Mouse (Mus musculus) embryonic facial prominence, embryonic 14.5 days (tissue): ENCODE measurements around the gene Clec4a2. TPM values are rescaled to one million over a fixed set of nuclear protein-coding genes. Genes with fewer than 3 reads are reported as not detected.
"Not testable (repeated sequence)": the region's sequence is repeated elsewhere in the genome, so short reads cannot be mapped to it uniquely, and the experiment has no call there.

Experiments used
- ATAC-seq: fragments of 200-750 bp; cut with Nextera tagmentation; 2 replicates; pipeline ENCODE4 v1.8.0; 2017; ENCODE audit warnings: low read depth, moderate number of reproducible peaks, moderate TSS enrichment
- DNase-seq: peaks from one replicate; pipeline ENCODE4 v3.0.0-alpha.2; 2015; ENCODE audit warnings: low spot score
- H3K27ac ChIP-seq: fragments of 300-500 bp; sonication (generic); replicated peaks from 2 replicates; pipeline ENCODE4 v1.5.1; 2014; ENCODE audit warnings: low read depth, mild to moderate bottlenecking, low read length, moderate library complexity
- H3K27me3 ChIP-seq: fragments of 300-500 bp; sonication (generic); replicated peaks from 2 replicates; pipeline ENCODE4 v1.6.1; 2014; ENCODE audit warnings: low read length; ENCODE audit not compliant: control insufficient read depth, insufficient read depth
- H3K36me3 ChIP-seq: fragments of 300-500 bp; sonication (generic); 2 replicates; pipeline ENCODE4 v1.6.1; 2014; ENCODE audit warnings: low read length, mixed read lengths; ENCODE audit not compliant: control insufficient read depth, insufficient read depth
- H3K4me1 ChIP-seq: fragments of 300-500 bp; sonication (generic); 2 replicates; pipeline ENCODE4 v1.6.1; 2014; ENCODE audit warnings: antibody characterized with exemption, low read length; ENCODE audit not compliant: control insufficient read depth, insufficient read depth
- H3K4me2 ChIP-seq: fragments of 300-500 bp; sonication (generic); 2 replicates; pipeline ENCODE4 v1.6.1; 2014; ENCODE audit warnings: low read depth, mild to moderate bottlenecking, low read length, moderate library complexity, mixed read lengths
- H3K4me3 ChIP-seq: fragments of 300-500 bp; sonication (generic); 2 replicates; pipeline ENCODE4 v1.5.1; 2014; ENCODE audit warnings: low read depth, mild to moderate bottlenecking, low read length
- H3K9ac ChIP-seq: fragments of 300-500 bp; sonication (generic); 2 replicates; pipeline ENCODE4 v1.6.1; 2014; ENCODE audit warnings: low read depth, mild to moderate bottlenecking, low read length, moderate library complexity, mixed read lengths
- H3K9me3 ChIP-seq: fragments of 300-500 bp; sonication (generic); 2 replicates; pipeline ENCODE4 v1.6.1; 2016; ENCODE audit warnings: low read length; ENCODE audit not compliant: control insufficient read depth
- WGBS: fragments of 180-500 bp; shearing (Covaris S2); extraction: QIAGEN DNeasy Blood & Tissue Kit; methylation state at CpG from one replicate; pipeline ENCODE4 v1.1.7; 2014; 5-methylcytosine and 5-hydroxymethylcytosine counted together
- polyA plus RNA-seq: library from polyadenylated mRNA; unstranded; fragments of >200 nt; fragmentation: Nextera tagmentation; extraction: Ambion mirVana; gene quantifications from 2 replicates; pipeline ENCODE4 v1.2.1, GENCODE M21; 2014

Gene Clec4a2
- polyA plus RNA-seq, 1 experiment from 2014 or later: 7.2 TPM

- no peaks in the 10 kb centered on the region for H3K36me3 ChIP-seq
- H3K9me3 ChIP-seq: peaks cover 6% of the 10 kb centered on the region; the same call in 1 of the 2 replicates
- DNase-seq (no peak), ATAC-seq (no peak)
- H3K9ac ChIP-seq: no peak overlapping the region
- no peak overlapping the region for H3K4me3 ChIP-seq
- 78% methylated on average over 1 of the region's 1 CpGs for WGBS
- no peaks in the 10 kb centered on the region for H3K4me1 ChIP-seq
- H3K27me3 ChIP-seq: no peaks in the 10 kb centered on the region
- H3K27ac ChIP-seq: no peak overlapping the region
- no peak overlapping the region for H3K4me2 ChIP-seq
Observed at GRCm38 (mm10) chr6:123175549-123175948, 69.3 kb downstream of the Clec4a2 start.

GRCm38 (mm10) chr6:123184862-123185261 is 78.6 kb downstream of the Clec4a2 start:
- not testable (repeated sequence) for H3K27ac ChIP-seq, H3K9ac ChIP-seq, H3K27me3 ChIP-seq, ATAC-seq, H3K9me3 ChIP-seq, H3K4me1 ChIP-seq, H3K4me2 ChIP-seq, H3K4me3 ChIP-seq, DNase-seq, H3K36me3 ChIP-seq
- WGBS: 58% methylated on average over 2 of the region's 2 CpGs

Other genes starting within 250 kb of the Clec4a2 start
- 58.8 and 60.4 TPM in 2 replicates for gene Necap1, start 232.0 kb upstream of the Clec4a2 start, polyA plus RNA-seq
- 4.5 and 8.3 TPM in 2 replicates for gene Clec4a1, start 184.6 kb upstream of the Clec4a2 start, polyA plus RNA-seq
- gene Clec4a3, start 153.9 kb upstream of the Clec4a2 start, polyA plus RNA-seq: 4.3 and 8.3 TPM in 2 replicates
- 0.36 TPM in 1 of 2 replicates, not detected in the other for gene Clec4a4, start 116.1 kb upstream of the Clec4a2 start, polyA plus RNA-seq
- not detected in 2 replicates for gene Clec4b1, start 56.5 kb upstream of the Clec4a2 start, polyA plus RNA-seq
- not detected in 2 replicates for gene Clec4b2, start 66.5 kb downstream of the Clec4a2 start, polyA plus RNA-seq
- gene Clec4n, start 123.4 kb downstream of the Clec4a2 start, polyA plus RNA-seq: 4.5 and 5.3 TPM in 2 replicates
- 0.31 and 0.50 TPM in 2 replicates for gene Clec4d, start 155.7 kb downstream of the Clec4a2 start, polyA plus RNA-seq
- 0.10 and 0.25 TPM in 2 replicates for gene Clec4e, start 183.4 kb downstream of the Clec4a2 start, polyA plus RNA-seq
- not detected in 2 replicates for gene Vmn2r19, start 201.9 kb downstream of the Clec4a2 start, polyA plus RNA-seq